Mouse (Mus musculus): ENCODE data around the gene Sgip1.

Sgip1 gene

DNA sequence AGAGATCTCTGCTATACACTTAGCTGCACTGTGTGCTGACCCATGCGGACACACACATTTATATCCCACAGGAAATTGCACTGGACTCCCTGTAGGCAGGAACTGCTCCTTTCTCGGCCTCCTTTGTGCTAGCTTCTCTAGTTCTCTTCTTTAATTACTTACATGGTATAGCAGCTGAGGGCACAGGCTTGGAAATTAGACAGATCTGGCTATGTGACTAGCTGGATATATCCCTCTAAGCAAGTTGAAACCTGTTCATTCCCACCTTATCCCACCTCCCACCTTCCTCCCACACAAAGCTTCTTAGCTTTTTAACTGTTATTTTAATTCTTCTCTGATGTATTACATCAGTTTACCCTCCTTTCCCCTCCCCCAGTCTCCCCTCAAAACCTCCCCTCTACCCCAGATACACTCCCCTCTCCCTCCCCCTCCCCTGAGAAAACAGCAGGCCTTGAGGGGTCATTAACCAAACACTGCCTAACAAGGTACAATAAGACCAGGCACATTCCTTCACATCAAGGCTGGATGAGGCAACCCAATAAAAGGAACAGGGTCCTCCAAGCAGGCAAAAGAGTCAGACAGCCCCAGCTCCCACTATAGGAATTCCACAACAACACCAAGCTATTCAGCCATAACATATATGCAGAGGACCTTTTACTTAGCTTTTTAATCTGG is 34.6 kb downstream of the Sgip1 start:
- DNase-seq (ENCODE audit: low spot score) = no peak

DNA sequence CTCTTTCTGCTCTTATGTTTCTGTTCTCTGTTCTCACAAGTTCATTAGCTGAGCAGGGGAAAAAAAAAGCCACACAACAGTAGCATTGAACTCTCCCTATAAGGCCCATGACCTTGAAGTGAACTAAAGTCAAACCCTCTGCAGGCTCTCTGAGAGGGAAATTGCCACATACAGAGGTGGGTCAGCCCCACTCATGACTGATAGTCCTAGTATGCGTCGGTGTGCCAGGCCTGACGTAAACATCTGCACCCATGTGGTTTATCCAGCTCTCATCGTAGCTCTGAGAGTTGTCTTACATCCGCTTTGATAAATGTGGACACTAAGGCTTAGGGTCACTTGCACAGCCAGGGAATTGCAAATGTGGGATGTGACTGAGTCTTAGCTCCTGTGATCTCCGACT is 38.8 kb downstream of the Sgip1 start:
- no peak for DNase-seq (ENCODE audit: low spot score)

DNA sequence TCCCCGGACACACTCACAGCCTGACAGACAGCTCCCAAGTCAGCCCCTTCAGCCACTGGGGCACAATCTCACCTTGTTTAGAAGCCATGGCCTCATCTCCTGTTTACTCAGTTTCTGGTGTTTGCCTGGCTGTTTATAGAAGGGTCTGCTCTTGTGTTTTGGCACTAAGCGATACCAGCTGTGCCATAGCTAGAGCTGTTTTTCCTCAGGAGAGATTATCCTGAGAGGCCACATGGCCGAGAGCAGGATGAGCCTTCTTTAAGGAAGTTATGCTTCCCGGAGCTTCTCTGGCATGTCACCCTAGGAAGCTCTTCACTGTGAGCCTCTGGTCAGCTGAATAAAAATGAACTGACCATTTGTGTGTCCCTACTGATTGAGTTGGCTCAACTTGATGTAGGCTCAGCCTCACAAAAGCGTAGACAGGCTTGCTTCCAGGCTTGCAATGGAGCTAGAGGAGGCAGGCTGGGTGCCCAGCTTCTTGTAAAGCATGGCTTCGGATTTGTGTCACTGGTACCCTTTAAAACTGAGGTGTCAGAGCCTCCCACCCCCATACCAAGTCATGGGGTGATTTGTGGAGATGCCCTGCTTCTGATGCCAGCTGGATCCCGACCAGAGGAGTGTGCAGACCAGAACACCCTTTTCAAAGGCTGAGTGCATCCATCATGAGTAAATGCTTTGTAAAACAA is 42.1 kb downstream of the Sgip1 start:
- no peak for DNase-seq (ENCODE audit: low spot score)

DNA sequence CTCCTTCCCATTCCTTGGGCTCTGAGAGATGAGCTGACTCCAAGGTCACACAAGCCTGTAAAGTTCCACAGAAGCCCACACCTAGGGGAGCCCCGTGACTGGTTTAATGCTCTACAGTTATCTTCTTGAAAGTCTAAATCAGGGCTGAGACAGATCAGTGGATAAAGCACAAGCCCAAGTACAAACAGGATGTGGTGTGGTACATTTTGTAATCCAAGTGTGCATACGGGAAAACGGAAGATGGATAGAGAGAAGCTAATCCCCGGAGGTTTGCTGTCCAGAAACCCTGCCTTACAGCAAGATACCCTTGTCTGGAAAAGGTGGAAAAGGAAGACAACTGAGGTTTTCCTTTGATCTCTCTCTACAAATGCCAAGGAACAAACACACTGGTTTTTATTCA is 44.1 kb downstream of the Sgip1 start:
- no peak for DNase-seq (ENCODE audit: low spot score)

DNA sequence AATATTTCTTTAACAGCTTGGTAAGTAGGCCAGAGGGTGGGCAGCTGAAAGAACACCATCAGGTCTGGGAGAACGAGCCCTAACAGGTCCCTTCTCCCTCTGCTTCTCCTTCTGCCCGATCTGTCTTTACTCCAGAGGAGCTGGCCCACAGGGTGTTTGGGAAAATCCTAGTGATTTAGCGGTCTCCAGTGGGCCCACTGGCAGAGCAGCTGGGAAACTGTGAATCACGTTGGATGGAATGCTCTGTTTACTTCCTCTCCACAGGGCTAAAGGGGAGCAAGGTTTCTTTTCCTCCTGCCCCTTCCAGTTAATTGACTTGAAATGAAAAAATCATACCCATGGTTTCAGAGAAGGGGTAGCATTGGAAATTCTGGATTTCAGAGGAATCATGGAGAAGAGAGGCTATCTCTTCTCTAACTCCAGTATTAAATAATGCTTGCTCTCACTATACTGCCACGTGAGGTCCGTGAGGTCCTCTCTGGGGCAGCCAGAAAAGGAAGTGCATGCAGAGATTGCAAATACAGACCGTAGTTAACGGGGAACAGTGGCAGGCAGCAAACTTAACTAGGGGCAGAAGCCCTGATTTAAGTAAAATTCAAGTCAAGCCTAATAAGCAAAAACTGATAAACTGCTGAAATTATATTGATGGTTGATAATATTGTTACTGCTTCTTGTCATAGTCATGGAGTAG is 51.1 kb downstream of the Sgip1 start:
- DNase-seq (ENCODE audit: low spot score) = no peak

DNA sequence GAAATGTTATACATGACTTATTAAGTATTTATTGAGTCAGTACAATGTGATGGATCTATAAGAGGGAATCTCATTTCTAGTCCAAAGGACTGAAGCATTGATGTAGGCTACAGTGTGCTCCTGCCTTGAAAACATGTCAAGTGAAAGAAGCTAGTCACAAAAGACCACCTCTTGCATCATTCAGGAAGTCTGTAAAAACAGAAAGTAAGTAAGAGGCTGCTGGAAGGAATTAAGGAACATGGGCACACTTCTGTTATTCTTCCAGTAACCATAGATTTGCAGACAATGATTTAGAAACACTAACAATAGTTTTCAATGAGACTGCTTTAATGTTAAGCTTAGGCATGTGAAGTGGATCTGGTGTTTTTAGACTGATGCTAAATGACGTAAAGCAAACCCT is 60.4 kb downstream of the Sgip1 start:
- DNase-seq (ENCODE audit: low spot score) = no peak

DNA sequence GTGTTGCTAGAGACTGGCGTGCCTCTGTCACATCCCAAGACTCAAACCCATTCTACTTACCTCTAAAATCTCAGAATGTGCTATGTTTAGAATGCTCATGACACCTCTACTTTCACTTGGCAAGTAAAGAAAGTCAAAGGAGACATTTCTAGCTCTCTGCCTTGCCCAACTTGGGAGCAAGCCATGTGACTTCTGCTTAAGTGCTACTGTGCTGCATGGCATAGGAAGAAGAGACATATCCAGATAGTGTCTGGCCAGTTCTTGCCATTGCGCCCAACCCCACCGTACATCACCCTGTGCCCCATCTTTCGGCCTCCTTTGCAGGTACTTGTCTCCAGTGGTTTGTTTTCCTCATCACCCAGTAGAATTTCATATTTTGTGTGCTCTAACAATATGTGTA is 60.8 kb downstream of the Sgip1 start:
- no peak for DNase-seq (ENCODE audit: low spot score)

DNA sequence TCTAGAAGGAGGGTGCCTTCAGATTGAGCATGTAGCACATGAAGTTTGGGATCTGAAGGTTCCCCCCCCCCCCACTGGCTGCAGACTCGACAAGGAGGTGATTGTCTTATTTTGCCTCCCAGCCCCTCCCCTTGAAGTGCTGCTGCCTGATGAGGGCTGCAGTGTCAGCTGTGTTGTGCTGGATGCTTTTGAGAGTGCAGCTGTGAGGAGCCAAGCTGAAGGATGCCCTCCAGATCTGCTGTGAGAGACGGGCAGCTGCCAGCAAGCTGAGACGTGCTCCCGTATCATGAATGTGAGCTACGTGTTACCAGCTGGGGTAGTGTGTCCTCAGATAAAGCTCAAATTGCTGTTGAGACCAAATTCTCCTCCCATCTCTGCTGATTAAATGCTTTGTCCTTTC is 63.5 kb downstream of the Sgip1 start:
- DNase-seq (ENCODE audit: low spot score) = no peak

DNA sequence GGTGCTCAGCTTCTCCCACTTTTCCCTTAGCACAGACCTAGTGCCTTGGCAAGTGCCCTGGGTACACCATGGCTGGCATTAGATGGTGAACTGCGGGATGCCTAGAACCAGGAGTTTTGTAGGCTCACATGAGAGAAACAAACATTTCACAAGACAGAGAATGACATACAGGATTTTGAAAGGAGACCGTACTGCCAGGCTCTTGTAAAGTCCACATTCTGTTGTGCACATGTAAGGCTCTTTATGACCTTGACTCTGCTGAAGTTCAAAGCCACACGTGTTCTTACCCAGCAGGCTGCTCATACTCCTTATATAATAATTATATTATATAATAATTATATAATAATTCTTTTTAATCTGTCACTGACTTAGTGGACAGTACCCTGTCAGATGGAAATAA is 65.9 kb downstream of the Sgip1 start:
- DNase-seq (ENCODE audit: low spot score) = no peak

DNA sequence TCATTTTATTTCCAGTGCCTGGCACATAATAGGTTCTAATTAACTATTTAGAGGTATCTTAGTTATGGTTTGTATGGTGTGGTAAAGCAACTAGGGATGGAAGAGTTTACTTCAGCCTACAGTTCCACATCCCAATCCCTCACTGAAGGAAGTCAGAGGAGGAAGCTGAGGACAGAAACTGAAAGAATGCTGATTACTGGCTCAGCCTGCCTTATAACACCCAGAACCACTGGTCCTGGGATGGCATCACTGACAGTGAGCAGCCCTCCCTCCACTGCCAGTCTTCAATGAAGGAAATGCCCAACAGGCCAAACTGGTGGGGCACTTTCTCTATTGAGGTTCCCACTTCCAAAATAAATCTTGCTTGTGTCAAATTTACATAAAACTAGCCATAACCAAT is 67.2 kb downstream of the Sgip1 start:
- no peak for DNase-seq (ENCODE audit: low spot score)

DNA sequence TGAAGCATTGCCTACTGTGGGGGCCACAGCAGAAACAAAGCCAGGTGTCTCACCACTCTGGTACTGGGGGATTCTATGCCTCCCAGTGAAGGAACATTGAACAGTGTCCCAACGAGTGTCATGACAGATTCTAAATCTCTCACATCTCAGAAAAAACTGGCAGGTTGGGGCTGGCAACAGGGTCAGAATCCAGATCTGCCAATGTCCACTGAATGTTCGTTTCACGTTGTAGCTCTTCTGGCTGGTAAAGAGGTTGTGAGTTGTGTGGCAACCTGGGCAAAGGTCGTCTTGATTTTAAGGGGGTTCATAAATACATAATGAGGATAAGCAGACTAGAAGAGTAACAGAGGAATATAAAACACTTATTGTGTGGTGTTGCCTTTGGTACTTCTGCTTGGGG is 68.2 kb downstream of the Sgip1 start:
- DNase-seq (ENCODE audit: low spot score) = no peak

DNA sequence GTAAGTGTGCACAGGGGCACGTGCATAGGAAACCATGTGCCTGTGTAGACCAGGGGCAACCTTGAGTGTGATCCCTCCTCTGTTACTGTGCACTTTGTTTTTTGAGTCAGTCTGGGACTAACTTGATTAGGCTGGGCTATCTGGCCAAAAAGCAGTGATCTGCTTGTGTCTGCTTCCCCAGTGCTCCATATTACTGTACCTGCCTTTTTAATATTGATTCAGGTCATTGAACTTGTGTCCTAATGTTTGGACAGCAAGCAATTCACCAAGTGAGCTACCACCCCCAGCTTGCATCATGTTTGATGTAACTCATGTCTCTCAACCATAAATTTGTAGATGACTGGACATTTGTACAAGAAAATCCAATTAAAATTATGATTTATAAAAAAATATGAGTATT is 69.2 kb downstream of the Sgip1 start:
- no peak for DNase-seq (ENCODE audit: low spot score)

DNA sequence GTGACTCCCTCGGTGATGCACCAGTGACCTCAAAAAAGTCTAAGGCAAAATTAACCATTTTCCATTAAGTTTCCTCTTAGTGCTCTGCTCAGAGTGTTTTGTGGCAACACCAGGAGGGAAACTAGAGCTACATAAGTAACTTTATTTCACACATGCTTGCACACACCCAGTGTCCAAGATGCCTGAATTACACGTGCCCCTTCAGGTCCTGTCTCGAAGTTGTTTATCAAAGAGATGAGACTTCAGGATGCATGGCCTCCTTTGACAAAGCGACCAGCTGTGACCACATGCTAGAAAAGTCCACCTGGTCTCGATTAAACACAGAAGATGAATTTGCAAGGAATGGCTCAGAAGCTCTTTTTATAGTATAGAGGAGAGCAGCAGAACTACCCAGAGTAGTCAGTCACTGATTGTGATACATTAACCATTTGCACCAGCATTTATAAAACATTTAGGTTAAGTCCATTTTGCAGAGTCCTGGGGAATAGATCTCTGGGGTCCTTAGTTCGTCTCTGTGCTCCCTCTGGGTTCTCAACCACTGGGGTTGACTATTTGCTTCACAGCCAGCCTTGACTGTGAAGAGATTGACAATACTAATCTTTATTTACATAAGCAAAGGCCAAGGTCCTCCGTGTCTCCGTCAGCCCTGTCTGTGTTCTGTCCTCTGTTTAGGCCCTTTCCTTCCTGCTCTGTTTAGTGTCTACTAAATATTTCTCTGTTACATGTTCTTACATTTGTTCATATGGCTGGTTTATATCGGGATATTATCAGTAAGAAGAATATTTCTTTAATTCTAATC is 70.1 kb downstream of the Sgip1 start:
- DNase-seq (ENCODE audit: low spot score) = no peak

DNA sequence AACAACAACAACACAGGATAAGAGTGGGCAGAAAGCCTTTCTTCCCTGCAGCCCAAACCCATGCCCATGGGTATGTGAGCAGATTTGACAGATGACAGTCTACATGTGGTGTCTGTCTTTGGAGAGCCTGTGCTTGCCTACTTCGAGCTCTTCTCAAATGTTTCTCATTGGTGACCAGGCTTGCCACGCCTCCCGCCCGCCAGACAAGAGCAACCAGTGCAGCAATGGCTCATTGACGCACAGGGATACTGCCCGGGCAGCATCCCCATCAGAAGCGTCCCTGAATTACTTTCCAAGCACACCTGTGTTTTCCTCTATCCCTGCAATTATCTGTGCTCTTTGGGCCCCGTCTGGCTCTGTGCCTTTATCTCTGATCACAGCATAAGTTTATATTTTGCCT is 72.2 kb downstream of the Sgip1 start:
- DNase-seq (ENCODE audit: low spot score) = no peak

DNA sequence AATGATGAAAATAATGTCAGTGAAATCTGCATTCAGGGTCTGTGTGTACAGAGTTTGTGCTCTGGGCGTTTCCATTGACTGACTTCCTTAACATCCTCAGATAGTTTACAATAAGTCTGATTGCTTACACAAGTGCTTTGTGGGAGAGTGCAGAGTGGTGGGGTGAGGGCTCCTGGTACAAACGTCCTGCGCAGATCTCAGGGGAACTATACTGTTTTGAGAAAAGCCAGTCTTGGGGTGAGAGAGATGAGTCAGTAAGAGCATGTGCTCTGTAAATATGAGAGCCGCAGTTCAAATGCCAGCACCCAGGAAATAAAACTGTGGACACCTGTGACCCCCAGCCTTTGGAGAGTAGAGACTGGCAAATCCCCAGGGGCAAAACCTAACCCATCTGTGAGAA is 80.7 kb downstream of the Sgip1 start:
- DNase-seq (ENCODE audit: low spot score) = no peak

DNA sequence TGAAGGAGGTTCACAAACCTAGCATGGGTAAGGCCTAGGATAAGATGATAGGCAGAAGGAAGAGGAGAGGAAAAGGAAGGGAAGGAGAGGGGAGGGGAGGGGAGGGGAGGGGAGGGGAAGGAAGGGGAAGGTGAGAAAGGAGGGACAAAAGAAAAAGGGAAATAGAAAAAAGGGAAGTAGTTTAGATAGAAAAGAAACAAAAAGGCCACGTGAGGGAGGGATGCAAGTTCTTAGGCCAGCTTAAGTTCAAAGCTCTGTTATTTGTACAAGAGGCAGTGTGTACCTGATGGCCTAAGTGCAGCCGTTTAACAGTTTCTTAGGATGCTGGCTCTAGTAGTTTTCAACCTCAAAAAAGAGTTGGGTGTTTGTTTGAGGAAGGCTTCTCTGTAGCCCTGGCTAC is 83.4 kb downstream of the Sgip1 start:
- DNase-seq (ENCODE audit: low spot score) = no peak

DNA sequence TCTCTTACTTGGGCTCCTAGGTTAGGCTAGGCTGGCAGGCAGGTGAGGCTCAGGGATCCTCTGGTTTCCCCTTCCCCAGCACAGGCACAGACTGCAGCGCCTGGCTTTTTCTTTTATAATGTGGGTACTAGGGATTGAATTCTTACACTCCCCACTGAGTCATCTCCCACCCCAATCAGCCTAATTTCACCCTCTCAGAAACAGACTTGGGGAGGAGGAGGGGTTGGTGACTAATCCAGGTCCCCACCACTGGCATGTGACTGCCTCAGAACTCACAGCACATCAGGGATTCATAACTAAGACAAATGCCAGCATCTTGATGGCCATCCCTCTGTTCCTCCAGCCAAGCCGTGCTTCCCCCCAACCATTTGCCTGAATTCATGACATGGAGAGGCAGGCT is 85.1 kb downstream of the Sgip1 start:
- DNase-seq (ENCODE audit: low spot score) = no peak

DNA sequence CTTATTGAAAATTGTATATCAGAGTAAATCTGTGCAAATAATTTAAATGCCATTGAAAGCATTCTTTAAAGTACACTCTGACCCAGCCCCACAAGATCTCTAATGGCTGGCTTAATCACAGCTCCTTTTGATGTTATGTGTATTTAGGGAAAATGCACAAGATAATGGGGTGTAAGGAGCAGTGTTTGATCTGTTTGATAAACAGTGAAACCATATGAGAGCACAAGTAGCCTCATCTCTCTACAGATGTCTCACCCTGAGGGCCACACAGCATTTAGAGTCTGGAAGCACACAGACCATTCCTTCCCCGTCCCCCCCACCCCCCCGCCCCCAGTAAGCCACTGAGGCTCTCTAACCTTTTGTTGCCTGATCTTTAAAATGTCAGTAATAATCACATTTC is 87.4 kb downstream of the Sgip1 start:
- no peak for DNase-seq (ENCODE audit: low spot score)

DNA sequence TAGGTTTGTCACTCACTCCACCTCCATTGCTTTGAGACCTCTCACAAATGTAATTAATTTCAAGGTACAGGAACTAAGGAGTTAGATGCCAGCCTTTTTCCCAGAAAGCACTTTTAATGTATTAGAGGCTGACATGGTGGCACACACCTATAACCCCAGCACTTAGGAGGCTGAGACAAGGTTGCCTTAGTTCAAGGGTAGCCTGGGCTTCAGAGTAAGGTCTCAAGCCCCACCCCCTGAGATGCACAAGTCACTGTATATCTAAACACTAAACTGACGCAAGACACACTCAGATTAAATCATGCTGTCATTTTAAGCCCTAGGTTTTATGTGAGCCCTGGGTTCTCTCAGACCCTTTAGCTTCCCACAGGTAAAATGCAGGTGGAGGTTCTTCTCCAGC is 92.1 kb downstream of the Sgip1 start:
- no peak for DNase-seq (ENCODE audit: low spot score)

DNA sequence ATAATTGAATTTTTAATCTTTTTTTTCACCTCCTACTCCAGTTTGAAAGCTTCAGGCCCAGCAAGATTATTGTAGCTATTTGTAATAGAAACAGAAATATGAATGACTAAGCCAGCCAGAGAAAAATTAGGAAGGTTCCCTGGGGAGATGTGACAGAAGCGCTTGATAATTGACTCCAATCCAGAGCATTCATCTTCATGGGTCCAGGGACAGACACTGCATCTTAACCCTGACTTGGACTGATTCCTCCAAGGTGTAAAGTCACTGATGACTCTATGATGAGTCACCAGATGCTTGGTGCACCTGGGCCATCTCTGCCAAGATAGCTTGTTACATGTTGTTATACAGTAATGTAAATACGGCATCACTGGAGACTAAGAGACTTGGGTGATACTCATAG is 92.6 kb downstream of the Sgip1 start:
- DNase-seq (ENCODE audit: low spot score) = no peak

DNA sequence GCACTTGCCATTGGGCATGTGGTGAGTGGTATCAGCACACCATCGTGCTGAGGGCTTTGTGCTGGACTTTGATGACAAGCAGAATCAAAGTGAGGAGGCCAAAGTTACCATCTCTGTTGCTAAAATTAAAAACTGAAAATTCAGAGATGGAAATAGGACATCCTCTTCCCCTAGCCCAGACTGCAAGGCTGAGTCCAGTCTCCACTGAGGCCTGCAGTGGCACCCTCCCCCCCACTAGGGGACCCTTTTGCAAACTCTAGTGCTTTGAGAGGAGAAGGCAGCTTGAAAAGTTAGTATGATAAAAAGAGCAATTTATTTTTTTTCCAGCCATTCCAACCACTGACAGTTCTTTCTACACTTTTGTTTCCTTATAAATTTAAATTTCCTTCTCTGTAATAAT is 93.6 kb downstream of the Sgip1 start:
- no peak for DNase-seq (ENCODE audit: low spot score)

DNA sequence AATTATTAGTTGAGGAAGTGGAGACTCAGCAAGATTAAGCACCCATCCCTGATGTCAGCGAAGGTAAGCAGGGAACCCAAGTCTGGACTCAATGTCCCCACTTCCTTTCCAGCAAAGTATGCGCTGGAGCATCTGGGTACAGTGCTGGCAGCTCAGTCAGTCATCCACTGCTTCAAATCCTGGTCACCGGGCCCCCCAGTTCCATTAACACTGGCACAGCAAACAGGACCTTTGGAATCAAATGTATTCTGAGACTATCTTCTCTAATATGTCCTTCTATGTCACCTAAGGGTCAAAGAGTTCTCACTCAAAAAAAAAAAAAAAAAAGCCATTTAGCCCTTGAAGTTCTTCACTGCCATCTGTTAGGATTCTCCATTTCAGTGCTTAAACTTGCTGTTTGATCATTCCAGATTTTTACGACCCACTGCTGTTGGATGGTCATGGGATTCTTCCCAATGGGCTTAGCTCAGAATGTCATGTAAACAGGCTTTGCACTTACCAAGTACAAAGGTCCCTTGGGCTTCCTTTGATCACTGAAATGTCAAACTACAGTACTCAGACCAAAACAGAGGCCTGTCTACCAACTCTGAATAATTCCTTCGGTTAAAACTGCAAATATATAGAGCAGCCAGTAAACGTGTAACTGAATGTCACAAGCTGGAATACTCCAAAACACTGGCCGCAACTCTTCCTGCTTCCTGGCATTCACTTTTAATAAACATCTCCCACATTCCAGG is 99.1 kb downstream of the Sgip1 start:
- DNase-seq (ENCODE audit: low spot score) = no peak

Measured in ovary, postnatal 10 days (tissue).